Mouse (Mus musculus) ovary, postnatal 10 days (tissue): ENCODE data around the gene Tas2r107.
"Not testable (repeated sequence)": the region's sequence is repeated elsewhere in the genome, so short reads cannot be mapped to it uniquely, and the experiment has no call there.

Experiments
- DNase-seq: peaks from one replicate; pipeline ENCODE4 v3.0.0; 2022; ENCODE audit warnings: low spot score

Gene Tas2r107

DNA sequence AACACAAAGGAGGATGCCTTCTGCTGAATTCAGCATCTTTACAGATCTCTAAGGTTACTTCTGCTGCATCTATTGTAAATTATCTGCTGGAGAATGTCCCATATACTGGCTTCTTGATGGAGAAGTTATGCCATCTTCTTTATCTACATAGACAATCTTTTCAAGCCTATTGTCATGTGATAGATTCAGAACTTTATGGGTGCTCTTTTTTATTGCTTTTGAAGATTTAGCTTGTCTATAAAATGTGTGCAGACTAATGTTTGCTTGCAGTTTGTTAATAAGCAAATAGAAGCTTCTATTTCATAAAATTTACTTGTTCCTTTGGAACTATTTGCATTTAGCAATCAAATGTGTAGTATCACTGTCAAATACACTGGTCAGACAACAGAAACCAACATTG is at the start of gene Tas2r107:
TSS of gene Tas2r107 (minus strand) at position 101 of the 400 bp plus-strand sequence.
- DNase-seq = no peak

DNA sequence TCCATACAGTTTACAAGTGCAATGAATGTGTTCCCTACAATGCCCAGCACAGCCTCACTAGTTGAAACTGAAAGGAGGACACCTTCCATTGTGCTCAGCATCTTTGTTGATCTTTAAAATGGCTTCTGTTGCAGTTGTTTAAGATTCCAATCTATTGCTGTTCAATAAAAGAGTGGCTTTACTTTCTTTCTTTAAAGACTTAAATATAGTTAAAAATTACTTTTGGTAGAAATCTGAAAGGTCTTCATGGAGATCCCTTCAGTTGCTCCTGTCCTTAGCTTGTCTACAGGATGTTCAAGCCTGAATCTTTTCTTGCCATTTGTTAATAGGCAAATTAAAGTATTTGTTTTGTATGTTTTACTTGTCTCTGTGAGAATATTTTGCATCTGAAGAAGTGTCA is 30.0 kb upstream of the Tas2r107 start, which contains the start of gene Tas2r114:
TSS of gene Tas2r114 (minus strand) at position 101 of the 400 bp plus-strand sequence.
- DNase-seq = no peak

DNA sequence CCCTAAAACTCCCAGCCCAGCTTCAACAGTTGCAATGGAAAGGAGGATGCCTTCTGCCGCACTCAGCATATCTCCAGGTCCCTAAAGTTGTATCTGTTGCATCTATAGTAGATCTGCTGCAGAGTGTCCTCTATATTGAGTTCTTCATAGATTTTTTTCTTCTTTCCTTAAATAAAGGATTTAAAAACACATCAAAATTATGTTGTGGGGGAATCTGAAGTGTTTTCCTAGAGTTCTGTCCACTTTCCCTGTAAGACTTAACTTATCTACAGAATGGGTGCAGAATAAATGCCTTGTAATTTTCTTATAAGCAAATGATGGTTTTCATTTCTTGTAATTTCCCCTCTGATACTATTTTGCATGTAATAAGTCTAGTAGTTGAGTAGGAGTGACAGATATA is 27.4 kb upstream of the Tas2r107 start, which contains the start of gene Tas2r105:
TSS of gene Tas2r105 (minus strand) at position 101 of the 400 bp plus-strand sequence.
- DNase-seq = no peak

DNA sequence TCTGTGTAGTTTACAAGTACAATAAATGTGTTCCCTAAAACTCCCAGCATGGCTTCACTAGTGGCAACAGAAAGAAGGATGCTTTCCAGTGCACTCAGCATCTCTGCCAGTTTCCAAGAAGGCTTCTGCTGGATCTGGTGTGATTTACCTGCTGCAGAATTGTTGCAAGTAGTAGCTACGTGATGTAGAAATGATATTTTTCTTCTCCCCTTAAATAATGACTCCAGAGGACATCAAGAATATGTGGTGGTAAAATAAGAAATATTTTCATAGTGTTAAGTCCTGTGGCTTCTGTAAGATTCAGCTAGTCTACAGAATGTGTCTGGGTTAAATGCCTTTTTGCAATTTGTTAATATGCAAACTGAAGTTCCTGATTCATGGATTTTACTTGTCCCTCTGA is 25.7 kb upstream of the Tas2r107 start, which contains the start of gene Tas2r104:
TSS of gene Tas2r104 (minus strand) at position 101 of the 400 bp plus-strand sequence.
- no peak for DNase-seq

DNA sequence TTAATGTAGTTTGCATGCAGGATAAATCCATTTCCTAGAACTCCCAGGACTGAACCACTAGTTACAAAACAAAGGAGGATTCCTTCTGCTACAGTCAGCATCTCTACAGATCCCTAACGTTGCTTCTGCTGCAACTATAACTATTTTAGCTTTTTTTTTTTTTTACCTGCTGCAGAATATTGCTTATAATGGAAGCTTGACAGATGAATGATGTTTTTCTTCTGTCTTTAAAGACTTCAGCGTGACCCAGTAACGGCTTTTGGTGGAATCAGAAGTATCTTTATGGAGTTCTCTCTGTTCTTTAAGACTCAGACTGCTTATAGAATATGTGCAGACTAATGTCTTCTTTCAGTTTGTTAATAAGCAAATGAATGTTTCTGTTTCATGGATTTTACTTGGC is 18.8 kb upstream of the Tas2r107 start, which contains the start of gene Tas2r106:
TSS of gene Tas2r106 (minus strand) at position 101 of the 400 bp plus-strand sequence.
- DNase-seq = no peak

DNA sequence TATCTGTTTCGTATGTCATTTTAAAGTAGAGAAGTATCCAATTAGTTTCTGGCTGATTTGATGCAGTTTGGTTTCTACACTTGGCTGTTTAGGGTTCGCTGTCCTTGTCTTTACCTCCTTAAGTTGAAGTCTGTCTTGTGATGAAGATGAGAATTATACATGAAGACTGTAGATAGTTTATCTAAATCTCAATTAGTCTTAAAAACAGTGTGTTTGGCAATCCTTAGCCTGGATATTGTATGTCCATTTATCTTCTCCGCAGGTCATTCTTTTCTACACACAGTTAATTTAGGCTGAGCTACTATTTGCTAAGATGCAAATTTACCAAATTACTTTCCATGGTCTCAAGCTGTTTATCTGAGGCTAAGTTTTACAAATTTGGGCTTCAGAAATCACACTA is 29.1 kb downstream of the Tas2r107 start, which contains the start of gene Tas2r130:
TSS of gene Tas2r130 (minus strand) at position 101 of the 400 bp plus-strand sequence.
- no peak for DNase-seq

DNA sequence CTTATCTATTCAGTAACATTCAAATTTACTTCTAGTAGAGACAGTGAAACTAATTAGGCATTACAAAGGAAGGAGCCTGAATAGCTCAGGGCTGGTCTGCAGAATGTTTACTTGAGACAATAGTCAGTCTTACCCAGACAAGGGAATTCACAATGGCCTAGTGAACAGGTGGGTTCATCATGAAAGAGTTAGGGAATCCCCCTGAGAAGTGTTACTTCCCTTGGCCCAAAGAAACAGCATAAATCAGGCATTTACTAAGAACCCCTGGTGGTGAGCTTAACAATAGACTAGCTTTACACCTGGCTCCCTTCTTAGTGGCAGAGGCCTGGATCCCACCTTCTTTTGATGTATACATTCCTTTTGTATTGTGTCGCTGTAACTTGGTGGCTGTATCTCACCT is 50.0 kb downstream of the Tas2r107 start:
- not testable (repeated sequence) for DNase-seq
